Mouse (Mus musculus): ENCODE results near the gene Ptgs2. TPM values are rescaled to one million over a fixed set of nuclear protein-coding genes. Genes with fewer than 3 reads are reported as not detected.

Gene Ptgs2
- polyA plus RNA-seq, 1 experiment from 2014 or later: 0.04 TPM

GRCm38 (mm10) chr1:150109591-150109990 lies 9.8 kb downstream of the Ptgs2 start:
- H3K4me3 ChIP-seq: no peak overlapping the region
- no peak overlapping the region for H3K4me2 ChIP-seq
- no peaks in the 10 kb centered on the region for H3K27me3 ChIP-seq
- no peaks in the 10 kb centered on the region for H3K36me3 ChIP-seq
- H3K9me3 ChIP-seq: no peaks in the 10 kb centered on the region
- no peak for ATAC-seq (ENCODE audit: low read depth)
- WGBS: 78% methylated on average over 2 of the region's 2 CpGs
- no peak overlapping the region for H3K9ac ChIP-seq
- H3K4me1 ChIP-seq (replicated peaks): no peaks in the 10 kb centered on the region
- no peak overlapping the region for H3K27ac ChIP-seq (replicated peaks)

GRCm38 (mm10) chr1:150115352-150115751 lies 15.5 kb downstream of the Ptgs2 start:
- WGBS: 54% methylated on average over 7 of the region's 7 CpGs
- H3K27ac ChIP-seq (replicated peaks): no peak overlapping the region
- no peaks in the 10 kb centered on the region for H3K4me1 ChIP-seq (replicated peaks)
- no peak overlapping the region for H3K4me2 ChIP-seq
- ATAC-seq (ENCODE audit: low read depth): no peak
- no peak overlapping the region for H3K9ac ChIP-seq
- H3K4me3 ChIP-seq: no peak overlapping the region
- no peaks in the 10 kb centered on the region for H3K27me3 ChIP-seq
- H3K36me3 ChIP-seq: no peaks in the 10 kb centered on the region
- H3K9me3 ChIP-seq: no peaks in the 10 kb centered on the region

- Histone ChIP-seq H3K4me2 (no peak overlapping the region), H3K4me3 (no peak overlapping the region), H3K27ac (replicated peaks) (no peak overlapping the region), H3K9me3 (no peaks in the 10 kb centered on the region), H3K36me3 (no peaks in the 10 kb centered on the region), H3K9ac (no peak overlapping the region), H3K27me3 (no peaks in the 10 kb centered on the region), H3K4me1 (replicated peaks) (no peaks in the 10 kb centered on the region)
- WGBS: 90% methylated on average over 5 of the region's 5 CpGs
- ATAC-seq (ENCODE audit: low read depth): no peak
Measured at GRCm38 (mm10) chr1:150118352-150118751, 18.5 kb downstream of the Ptgs2 start.

- no peak overlapping the region for H3K9ac ChIP-seq
- no peak for ATAC-seq (ENCODE audit: low read depth)
- H3K36me3 ChIP-seq: no peaks in the 10 kb centered on the region
Measured at GRCm38 (mm10) chr1:150125568-150125967, 25.7 kb downstream of the Ptgs2 start.

GRCm38 (mm10) chr1:150130070-150130469 lies 30.2 kb downstream of the Ptgs2 start:
- no peaks in the 10 kb centered on the region for H3K27me3 ChIP-seq
- no peak for ATAC-seq (ENCODE audit: low read depth)
- H3K4me1 ChIP-seq (replicated peaks): no peaks in the 10 kb centered on the region
- H3K9ac ChIP-seq: no peak overlapping the region
- H3K4me2 ChIP-seq: no peak overlapping the region
- H3K9me3 ChIP-seq: no peaks in the 10 kb centered on the region; the same call in 1 of the 2 replicates
- H3K36me3 ChIP-seq: no peaks in the 10 kb centered on the region
- no peak overlapping the region for H3K4me3 ChIP-seq
- no peak overlapping the region for H3K27ac ChIP-seq (replicated peaks)
- 83% methylated on average over 6 of the region's 6 CpGs for WGBS

More at GRCm38 (mm10) chr1:150125568-150125967, 25.7 kb downstream of the Ptgs2 start:
- no peak overlapping the region for H3K4me3 ChIP-seq
- H3K4me2 ChIP-seq: no peak overlapping the region
- 96% methylated on average over 2 of the region's 2 CpGs for WGBS
- H3K27me3 ChIP-seq: no peaks in the 10 kb centered on the region
- no peaks in the 10 kb centered on the region for H3K4me1 ChIP-seq (replicated peaks)
- H3K9me3 ChIP-seq: no peaks in the 10 kb centered on the region; the same call in 1 of the 2 replicates
- no peak overlapping the region for H3K27ac ChIP-seq (replicated peaks)

- no peak for ATAC-seq (ENCODE audit: low read depth)
- 77% methylated on average over 5 of the region's 5 CpGs for WGBS
Measured at GRCm38 (mm10) chr1:150130586-150131275, 30.9 kb downstream of the Ptgs2 start.

GRCm38 (mm10) chr1:150135350-150135749 lies 35.5 kb downstream of the Ptgs2 start:
- Histone ChIP-seq H3K27ac (replicated peaks) (no peak overlapping the region), H3K4me2 (no peak overlapping the region), H3K27me3 (no peaks in the 10 kb centered on the region), H3K36me3 (no peaks in the 10 kb centered on the region), H3K4me3 (no peak overlapping the region), H3K9me3 (no peaks in the 10 kb centered on the region), H3K4me1 (replicated peaks) (no peaks in the 10 kb centered on the region), H3K9ac (no peak overlapping the region)
- ATAC-seq (ENCODE audit: low read depth): no peak

More at GRCm38 (mm10) chr1:150130586-150131275, 30.9 kb downstream of the Ptgs2 start:
- Histone ChIP-seq H3K4me2 (no peak overlapping the region), H3K27me3 (no peaks in the 10 kb centered on the region), H3K4me1 (replicated peaks) (no peaks in the 10 kb centered on the region), H3K9ac (no peak overlapping the region), H3K36me3 (no peaks in the 10 kb centered on the region), H3K9me3 (no peaks in the 10 kb centered on the region; the same call in 1 of the 2 replicates), H3K27ac (replicated peaks) (no peak overlapping the region), H3K4me3 (no peak overlapping the region)

GRCm38 (mm10) chr1:150139730-150140129 lies 39.9 kb downstream of the Ptgs2 start:
- H3K4me3 ChIP-seq: no peak overlapping the region
- H3K27ac ChIP-seq (replicated peaks): no peak overlapping the region
- H3K9me3 ChIP-seq: no peaks in the 10 kb centered on the region
- ATAC-seq (ENCODE audit: low read depth): no peak
- H3K36me3 ChIP-seq: no peaks in the 10 kb centered on the region
- H3K9ac ChIP-seq: no peak overlapping the region
- H3K4me1 ChIP-seq (replicated peaks): no peaks in the 10 kb centered on the region
- H3K27me3 ChIP-seq: no peaks in the 10 kb centered on the region
- no peak overlapping the region for H3K4me2 ChIP-seq
- WGBS: 87% methylated on average over 9 of the region's 9 CpGs

GRCm38 (mm10) chr1:150141939-150142338 lies 42.1 kb downstream of the Ptgs2 start:
- ATAC-seq (ENCODE audit: low read depth): no peak
- WGBS: 97% methylated on average over 1 of the region's 1 CpGs
- Histone ChIP-seq H3K9me3 (no peaks in the 10 kb centered on the region), H3K4me3 (no peak overlapping the region), H3K36me3 (no peaks in the 10 kb centered on the region), H3K4me2 (no peak overlapping the region), H3K4me1 (replicated peaks) (no peaks in the 10 kb centered on the region), H3K9ac (no peak overlapping the region), H3K27me3 (no peaks in the 10 kb centered on the region), H3K27ac (replicated peaks) (no peak overlapping the region)

GRCm38 (mm10) chr1:150143578-150143977 lies 43.7 kb downstream of the Ptgs2 start:
- 72% methylated on average over 1 of the region's 1 CpGs for WGBS
- H3K36me3 ChIP-seq: no peaks in the 10 kb centered on the region

GRCm38 (mm10) chr1:150145049-150145448 lies 45.2 kb downstream of the Ptgs2 start:
- H3K36me3 ChIP-seq: no peaks in the 10 kb centered on the region
- no peaks in the 10 kb centered on the region for H3K4me1 ChIP-seq (replicated peaks)
- ATAC-seq (ENCODE audit: low read depth): no peak
- H3K27me3 ChIP-seq: no peaks in the 10 kb centered on the region
- H3K9ac ChIP-seq: no peak overlapping the region
- H3K4me3 ChIP-seq: no peak overlapping the region
- H3K4me2 ChIP-seq: no peak overlapping the region
- no peaks in the 10 kb centered on the region for H3K9me3 ChIP-seq
- WGBS: 81% methylated on average over 8 of the region's 8 CpGs
- H3K27ac ChIP-seq (replicated peaks): no peak overlapping the region

More at GRCm38 (mm10) chr1:150143578-150143977, 43.7 kb downstream of the Ptgs2 start:
- Histone ChIP-seq H3K4me3 (no peak overlapping the region), H3K9me3 (no peaks in the 10 kb centered on the region), H3K27me3 (no peaks in the 10 kb centered on the region), H3K4me1 (replicated peaks) (no peaks in the 10 kb centered on the region), H3K4me2 (no peak overlapping the region), H3K27ac (replicated peaks) (no peak overlapping the region), H3K9ac (no peak overlapping the region)
- no peak for ATAC-seq (ENCODE audit: low read depth)

GRCm38 (mm10) chr1:150147272-150147671 lies 47.4 kb downstream of the Ptgs2 start:
- no peaks in the 10 kb centered on the region for H3K4me1 ChIP-seq (replicated peaks)
- H3K4me2 ChIP-seq: no peak overlapping the region
- WGBS: 85% methylated on average over 4 of the region's 4 CpGs
- ATAC-seq (ENCODE audit: low read depth): no peak
- no peak overlapping the region for H3K4me3 ChIP-seq
- H3K27me3 ChIP-seq: no peaks in the 10 kb centered on the region
- H3K9ac ChIP-seq: no peak overlapping the region
- no peak overlapping the region for H3K27ac ChIP-seq (replicated peaks)
- H3K9me3 ChIP-seq: no peaks in the 10 kb centered on the region
- no peaks in the 10 kb centered on the region for H3K36me3 ChIP-seq

- Histone ChIP-seq H3K4me1 (replicated peaks) (no peaks in the 10 kb centered on the region), H3K4me3 (no peak overlapping the region), H3K36me3 (no peaks in the 10 kb centered on the region), H3K4me2 (no peak overlapping the region), H3K9me3 (no peaks in the 10 kb centered on the region), H3K9ac (no peak overlapping the region), H3K27me3 (no peaks in the 10 kb centered on the region), H3K27ac (replicated peaks) (no peak overlapping the region)
- ATAC-seq (ENCODE audit: low read depth): no peak
- 71% methylated on average over 3 of the region's 3 CpGs for WGBS
Measured at GRCm38 (mm10) chr1:150151411-150151810, 51.6 kb downstream of the Ptgs2 start.

Data from neural tube, embryonic 13.5 days (tissue).